Mouse (Mus musculus) testis, adult 2 months (tissue): ENCODE measurements around the gene Fam219a. TPM values are rescaled to one million over a fixed set of nuclear protein-coding genes. Genes with fewer than 3 reads are reported as not detected.
A peak's percentile ranks its signal among the peaks of the same experiment; 100 is the strongest.

Experiments used
- H3K27ac ChIP-seq: fragments of 200-500 bp; 2 replicates; pipeline ENCODE4 v1.5.1; 2012; ENCODE audit warnings: low read depth, low read length; ENCODE audit not compliant: control insufficient read depth, insufficient read depth
- H3K27me3 ChIP-seq: fragments of 200-500 bp; 2 replicates; pipeline ENCODE4 v1.6.1; 2012; ENCODE audit warnings: mild to moderate bottlenecking, low read length, moderate library complexity; ENCODE audit not compliant: control insufficient read depth, insufficient read depth
- H3K36me3 ChIP-seq: fragments of 200-500 bp; 2 replicates; pipeline ENCODE4 v1.6.1; 2012; ENCODE audit warnings: mild to moderate bottlenecking, low read length; ENCODE audit not compliant: control insufficient read depth, insufficient read depth
- H3K4me1 ChIP-seq: fragments of 200-500 bp; 2 replicates; pipeline ENCODE4 v1.6.1; 2012; ENCODE audit warnings: low read length; ENCODE audit not compliant: control insufficient read depth, insufficient read depth
- H3K4me3 ChIP-seq: fragments of 200-500 bp; 2 replicates; pipeline ENCODE4 v1.5.1; 2012; ENCODE audit warnings: low read depth, mild to moderate bottlenecking, low read length, moderate library complexity, mixed read lengths; ENCODE audit not compliant: control insufficient read depth
- CTCF ChIP-seq: fragments of 200-500 bp; IDR thresholded peaks from 2 replicates; pipeline ENCODE4 v1.5.1; 2012; ENCODE audit warnings: low read depth, mild to moderate bottlenecking, inconsistent platforms, low read length, moderate library complexity; ENCODE audit not compliant: control insufficient read depth, insufficient read depth, insufficient replicate concordance
- POLR2A ChIP-seq: fragments of 200-500 bp; IDR thresholded peaks from 2 replicates; pipeline ENCODE4 v1.6.1; 2012; ENCODE audit warnings: low read depth, mild to moderate bottlenecking, inconsistent platforms, low read length, moderate library complexity; ENCODE audit not compliant: control insufficient read depth
- polyA plus RNA-seq: library from polyadenylated mRNA; depleted of rRNA; stranded (reverse); fragments of >200 nt; gene quantifications from 2 replicates; pipeline ENCODE4 v1.2.3, GENCODE M21; 2012; rRNA removed

Fam219a gene
- 36.8 and 37.7 TPM in 2 replicates for polyA plus RNA-seq

DNA sequence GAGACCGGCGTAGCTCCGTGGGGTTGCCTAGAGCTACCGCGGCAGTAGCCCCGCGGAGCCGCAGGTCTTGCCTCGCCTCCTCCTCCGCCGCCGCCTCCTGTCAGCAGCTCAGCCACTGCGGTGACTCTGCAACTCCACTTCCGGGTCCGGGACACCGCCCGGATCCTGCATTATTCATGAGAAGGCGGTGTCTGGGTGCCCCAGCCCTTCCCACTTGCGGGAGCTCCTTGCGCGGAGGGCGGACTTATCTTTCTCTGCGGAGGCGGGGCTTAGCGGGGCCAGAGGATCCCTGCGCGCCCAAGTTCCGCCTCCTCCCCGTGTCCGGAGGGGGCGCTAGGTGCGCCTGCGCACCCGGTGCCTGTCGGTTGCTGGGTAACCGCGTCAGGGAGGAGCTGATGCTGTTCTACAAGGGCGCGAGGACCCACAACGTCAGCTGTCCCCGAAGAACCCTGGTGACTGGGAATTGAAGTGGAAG, at the start of gene Fam219a, which contains the start of gene Dnaic1:
Gene Fam219a (minus strand): TSS at position 128 of the 475 bp plus-strand sequence.
Gene Dnaic1 (plus strand): TSS at position 365 of the 475 bp plus-strand sequence.
- no peaks in the 10 kb centered on the region for H3K36me3 ChIP-seq
- peaks cover 11% of the 10 kb centered on the region for H3K4me1 ChIP-seq
- no peaks in the 10 kb centered on the region for H3K27me3 ChIP-seq
- TF ChIP-seq POLR2A: peak; percentile 51
- TF ChIP-seq CTCF: peak; percentile 20; the same call in 1 of the 2 replicates
- H3K4me3 ChIP-seq: peak within 1 kb of the TSS; percentile 91
- peak within 1 kb of the TSS; percentile 91 for H3K27ac ChIP-seq

DNA sequence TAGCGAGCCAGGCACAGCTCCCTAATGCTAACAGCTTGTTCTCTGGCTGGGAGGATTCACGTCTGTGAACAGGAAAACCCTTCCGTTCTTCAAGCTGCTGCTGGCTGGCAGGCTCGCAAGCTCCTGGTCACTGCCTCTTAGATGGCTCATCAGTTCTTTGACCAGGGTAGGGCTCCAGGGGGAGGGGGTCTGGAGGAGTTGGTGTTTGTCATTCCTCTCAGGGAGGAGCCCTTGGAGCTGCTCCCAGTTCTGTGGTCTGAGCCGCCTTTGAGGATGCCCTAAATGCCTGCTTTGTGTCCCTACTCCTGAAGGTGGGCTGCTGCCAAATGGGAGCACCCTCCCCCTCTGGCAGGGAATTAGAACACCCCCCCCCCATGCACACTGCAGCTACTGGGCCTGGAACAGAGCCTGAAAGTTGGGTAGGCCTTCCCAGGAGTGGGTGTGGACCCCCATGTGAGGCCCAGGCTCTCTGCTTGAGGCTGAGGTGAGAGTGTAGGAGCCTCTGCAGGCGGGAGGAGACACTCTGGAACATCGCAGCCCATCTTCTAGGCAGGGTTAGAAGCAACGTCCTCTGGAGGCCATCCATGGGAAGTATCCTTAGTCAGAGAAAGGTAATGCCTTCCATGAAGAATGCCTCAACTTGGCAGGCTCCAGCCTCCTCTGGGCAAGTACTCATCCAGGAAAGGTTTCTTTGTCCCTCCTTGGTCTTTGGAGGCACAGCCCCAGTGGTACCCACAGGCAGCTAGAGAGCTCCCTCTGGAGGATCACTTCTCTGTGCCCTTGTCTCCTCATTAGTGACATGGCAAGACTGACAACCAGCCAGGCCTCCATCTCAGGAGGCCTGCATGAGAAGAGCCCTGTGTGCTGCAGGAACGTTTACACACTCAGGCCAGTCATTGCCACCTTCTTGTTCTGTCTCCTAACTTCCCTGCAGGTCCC, 46.6 kb upstream of the Fam219a start:
- Histone ChIP-seq H3K27me3 (no peaks in the 10 kb centered on the region), H3K4me1 (no peaks in the 10 kb centered on the region), H3K4me3 (no peak overlapping the region), H3K36me3 (no peaks in the 10 kb centered on the region; the same call in 1 of the 2 replicates), H3K27ac (no peak overlapping the region)
- no peak for TF ChIP-seq POLR2A
- TF ChIP-seq CTCF: no peak

- Histone ChIP-seq H3K27ac (no peak overlapping the region), H3K4me1 (no peaks in the 10 kb centered on the region), H3K36me3 (no peaks in the 10 kb centered on the region), H3K4me3 (no peak overlapping the region), H3K27me3 (no peaks in the 10 kb centered on the region)
- TF ChIP-seq CTCF (peak; percentile 86), POLR2A (no peak)
Measured at GRCm38 (mm10) chr4:41614156-41614555, 44.8 kb upstream of the Fam219a start.

- no peaks in the 10 kb centered on the region for H3K4me1 ChIP-seq
- no peaks in the 10 kb centered on the region for H3K36me3 ChIP-seq
- no peak overlapping the region for H3K4me3 ChIP-seq
- TF ChIP-seq CTCF: no peak
- no peak for TF ChIP-seq POLR2A
- no peak overlapping the region for H3K27ac ChIP-seq
- no peaks in the 10 kb centered on the region for H3K27me3 ChIP-seq
Measured at GRCm38 (mm10) chr4:41612166-41612565, 42.8 kb upstream of the Fam219a start.

- no peak for TF ChIP-seq POLR2A
- no peak for TF ChIP-seq CTCF
- no peaks in the 10 kb centered on the region for H3K4me1 ChIP-seq
- no peaks in the 10 kb centered on the region for H3K27me3 ChIP-seq
- no peaks in the 10 kb centered on the region for H3K36me3 ChIP-seq
- H3K4me3 ChIP-seq: no peak overlapping the region
- H3K27ac ChIP-seq: no peak overlapping the region
Measured at GRCm38 (mm10) chr4:41610594-41610980, 41.2 kb upstream of the Fam219a start.

GRCm38 (mm10) chr4:41609681-41610593, 40.6 kb upstream of the Fam219a start:
- no peak overlapping the region for H3K4me3 ChIP-seq
- no peaks in the 10 kb centered on the region for H3K36me3 ChIP-seq
- H3K27me3 ChIP-seq: no peaks in the 10 kb centered on the region
- no peak overlapping the region for H3K27ac ChIP-seq
- no peaks in the 10 kb centered on the region for H3K4me1 ChIP-seq
- TF ChIP-seq CTCF (no peak), POLR2A (no peak)

DNA sequence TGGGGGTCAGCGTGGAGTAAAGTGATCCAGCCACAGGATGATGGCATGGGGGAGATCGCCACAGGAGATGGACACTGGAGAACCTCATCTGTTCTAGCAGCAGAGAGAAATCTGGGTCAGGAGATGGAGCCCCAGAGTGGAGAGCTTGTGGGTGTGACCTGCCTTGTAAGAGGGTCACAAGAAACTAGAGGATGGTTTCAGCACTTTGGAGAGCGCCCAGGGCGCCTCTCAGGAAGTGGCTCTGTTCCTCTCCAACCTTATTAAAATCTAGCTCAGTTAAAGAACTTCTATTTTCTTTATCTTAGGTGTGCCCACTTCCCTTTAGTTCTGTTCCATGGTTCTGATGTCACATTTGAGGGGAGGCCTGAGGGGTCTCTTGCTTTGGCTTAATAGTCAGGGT, 37.4 kb upstream of the Fam219a start:
- Histone ChIP-seq H3K4me3 (no peak overlapping the region), H3K4me1 (no peaks in the 10 kb centered on the region), H3K27me3 (no peaks in the 10 kb centered on the region), H3K36me3 (no peaks in the 10 kb centered on the region), H3K27ac (no peak overlapping the region)
- no peak for TF ChIP-seq POLR2A
- TF ChIP-seq CTCF: no peak
